Mouse (Mus musculus): Measurements from ENCODE around the gene Slc44a4. TPM values are rescaled to one million over a fixed set of nuclear protein-coding genes. Genes with fewer than 3 reads are reported as not detected.
A peak's percentile ranks its signal among the peaks of the same experiment; 100 is the strongest.
"Not testable (repeated sequence)": the region's sequence is repeated elsewhere in the genome, so short reads cannot be mapped to it uniquely, and the experiment has no call there.

Slc44a4 gene
- total and polyA plus RNA-seq, 3 experiments = 0.33 to 1.9 (median 0.92) TPM

GRCm38 (mm10) chr17:34899053-34899889 lies 15.0 kb upstream of the Slc44a4 start:
- peak; percentile 82 for DNase-seq

- no peak for DNase-seq
Measured at GRCm38 (mm10) chr17:34899890-34900243, 14.4 kb upstream of the Slc44a4 start.

GRCm38 (mm10) chr17:34900826-34901225 lies 13.4 kb upstream of the Slc44a4 start:
- DNase-seq = not testable (repeated sequence)

- not testable (repeated sequence) for DNase-seq
Measured at GRCm38 (mm10) chr17:34901948-34902347, 12.3 kb upstream of the Slc44a4 start.

- DNase-seq = no peak
Measured at GRCm38 (mm10) chr17:34902895-34903294, 11.4 kb upstream of the Slc44a4 start.

GRCm38 (mm10) chr17:34910982-34911381 lies 3.3 kb upstream of the Slc44a4 start:
- no peak for DNase-seq

- DNase-seq = peak; percentile 77
Measured at GRCm38 (mm10) chr17:34911945-34912351, 2.3 kb upstream of the Slc44a4 start.

GRCm38 (mm10) chr17:34915410-34915831 lies 1.2 kb downstream of the Slc44a4 start:
- peak; percentile 52 for DNase-seq

GRCm38 (mm10) chr17:34916316-34916715 lies 2.0 kb downstream of the Slc44a4 start:
- no peak for DNase-seq

GRCm38 (mm10) chr17:34917188-34917587 lies 2.9 kb downstream of the Slc44a4 start:
- DNase-seq = no peak

- no peak for DNase-seq
Measured at GRCm38 (mm10) chr17:34922939-34923338, 8.7 kb downstream of the Slc44a4 start.

- DNase-seq = no peak
Measured at GRCm38 (mm10) chr17:34924258-34924657, 10.0 kb downstream of the Slc44a4 start.

- peak; percentile 73 for DNase-seq
Measured at GRCm38 (mm10) chr17:34927306-34928019, 13.2 kb downstream of the Slc44a4 start.

- no peak for DNase-seq
Measured at GRCm38 (mm10) chr17:34928841-34929240, 14.6 kb downstream of the Slc44a4 start.

- DNase-seq = peak; percentile 99
Measured at GRCm38 (mm10) chr17:34931061-34931734, 16.9 kb downstream of the Slc44a4 start, which contains the start of gene Neu1. TSS of gene Neu1 (plus strand) at chr17:34931253.

GRCm38 (mm10) chr17:34931735-34932098 lies 17.5 kb downstream of the Slc44a4 start:
- DNase-seq = peak; percentile 38

- no peak for DNase-seq
Measured at GRCm38 (mm10) chr17:34932287-34932686, 18.0 kb downstream of the Slc44a4 start.

- no peak for DNase-seq
Measured at GRCm38 (mm10) chr17:34934031-34934430, 19.8 kb downstream of the Slc44a4 start.

GRCm38 (mm10) chr17:34934830-34935229 lies 20.6 kb downstream of the Slc44a4 start:
- DNase-seq = peak; percentile 38

- no peak for DNase-seq
Measured at GRCm38 (mm10) chr17:34937960-34938505, 23.8 kb downstream of the Slc44a4 start.

GRCm38 (mm10) chr17:34941344-34942041 lies 27.2 kb downstream of the Slc44a4 start:
- peak; percentile 46 for DNase-seq
